Mouse (Mus musculus) ES-Bruce4 (cell line): ENCODE results near the gene Arih1.

Experiments used
- CTCF ChIP-seq: IDR thresholded peaks from one replicate; pipeline ENCODE4 v1.8.1; 2011; ENCODE audit warnings: low read depth, low read length
- POLR2A ChIP-seq: IDR thresholded peaks from one replicate; pipeline ENCODE4 v1.8.1; 2011; ENCODE audit warnings: low read length; ENCODE audit not compliant: insufficient read depth

- TF ChIP-seq CTCF (no peak), POLR2A (no peak)
These were observed 21.7 kb upstream of the Arih1 start for GRCm38 (mm10) chr9:59508146-59508545.
